Mouse (Mus musculus) gonadal fat pad, adult 2 months (tissue): Measurements from ENCODE around the gene Zscan25. TPM values are rescaled to one million over a fixed set of nuclear protein-coding genes. Genes with fewer than 3 reads are reported as not detected.

Experiments
- polyA plus RNA-seq: library from polyadenylated mRNA; depleted of rRNA; stranded (reverse); fragments of >200 nt; gene quantifications from 2 replicates; pipeline ENCODE4 v1.2.3, GENCODE M21; 2012; rRNA removed

The Zscan25 gene
- polyA plus RNA-seq, 1 experiment = 18.0 TPM

Other genes starting within 250 kb of the Zscan25 start
- 0.13 TPM in 1 of 2 replicates, not detected in the other for gene Gm4871, start 247.7 kb upstream of the Zscan25 start, polyA plus RNA-seq
- gene 1700018F24Rik, start 237.5 kb upstream of the Zscan25 start, polyA plus RNA-seq = 0.53 TPM in 1 of 2 replicates, not detected in the other
- gene Arpc1a, start 196.7 kb upstream of the Zscan25 start, polyA plus RNA-seq = 175 and 197 TPM in 2 replicates
- 0.05 TPM in 1 of 2 replicates, not detected in the other for gene Kpna7, start 196.5 kb upstream of the Zscan25 start, polyA plus RNA-seq
- gene Arpc1b, start 166.3 kb upstream of the Zscan25 start, polyA plus RNA-seq = 563 and 599 TPM in 2 replicates
- gene Pdap1, start 140.3 kb upstream of the Zscan25 start, polyA plus RNA-seq = 22.7 and 25.9 TPM in 2 replicates
- gene Bud31, start 140.1 kb upstream of the Zscan25 start, polyA plus RNA-seq = 42.6 and 72.1 TPM in 2 replicates
- gene Ptcd1, start 113.4 kb upstream of the Zscan25 start, polyA plus RNA-seq = 15.8 and 17.7 TPM in 2 replicates
- 24.4 and 25.7 TPM in 2 replicates for gene Cpsf4, start 113.3 kb upstream of the Zscan25 start, polyA plus RNA-seq
- 136 and 153 TPM in 2 replicates for gene Atp5j2, start 88.4 kb upstream of the Zscan25 start, polyA plus RNA-seq
- 4.4 and 4.7 TPM in 2 replicates for gene Zkscan14, start 78.6 kb upstream of the Zscan25 start, polyA plus RNA-seq
- 8.2 and 8.4 TPM in 2 replicates for gene Zkscan5, start 75.9 kb upstream of the Zscan25 start, polyA plus RNA-seq
- 17.6 and 23.9 TPM in 2 replicates for gene Zfp655, start 48.8 kb upstream of the Zscan25 start, polyA plus RNA-seq
- not detected in 2 replicates for gene Cyp3a57, start 64.8 kb downstream of the Zscan25 start, polyA plus RNA-seq
- gene Cyp3a16, start 189.2 kb downstream of the Zscan25 start, polyA plus RNA-seq = not detected in 2 replicates